In the genomic region with DNA sequence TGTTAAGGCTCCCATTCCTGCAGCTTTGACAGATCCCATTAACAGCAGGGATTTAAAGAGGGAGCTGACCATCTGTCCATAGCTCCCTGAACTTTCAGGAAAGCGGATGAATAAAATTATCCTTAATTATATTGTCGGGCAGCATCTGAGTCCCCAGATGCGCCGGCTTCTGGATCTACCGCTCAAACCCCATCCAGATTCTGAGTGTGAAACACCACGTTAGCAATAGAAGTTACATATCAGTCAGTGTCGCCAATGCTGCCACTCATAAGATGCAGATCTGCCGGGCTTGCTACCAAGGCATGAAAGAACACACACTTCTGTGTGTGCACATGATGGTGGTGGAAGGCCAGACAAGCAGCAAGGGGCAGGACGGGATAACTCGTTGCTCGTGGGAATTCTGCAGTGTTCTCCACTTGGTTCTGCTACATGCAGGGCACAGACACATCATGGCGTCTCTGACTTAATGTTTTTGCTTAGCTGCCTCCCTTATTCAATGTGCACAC, we compare ENCODE assay signal across 19 mouse cellular contexts. TPM values are rescaled to one million over a fixed set of nuclear protein-coding genes. Genes with fewer than 3 reads are reported as not detected.
DNase-seq lines count a peak whose midpoint lies in the region; ATAC-seq lines count a peak whose summit lies in the region.
"Had no signal": no experiment of that assay in that cellular context is flagged by ENCODE, and none has a peak within 500 bp of the region (broad histone marks: within the 10 kb centered on the region; RNA-seq: fewer than 3 reads in every experiment).

No protein-coding gene starts in this region.

- no peaks in the 10 kb centered on the region for H3K9me3 ChIP-seq in forebrain, embryonic 12.5 days
- H3K9me3 ChIP-seq in forebrain, embryonic 10.5 days: no peaks in the 10 kb centered on the region
- no peaks in the 10 kb centered on the region for H3K9me3 ChIP-seq in hindbrain, embryonic 16.5 days (ENCODE audit: control insufficient read depth, low read length)
- H3K9me3 ChIP-seq: limb, embryonic 12.5 days; stomach, embryonic 15.5 days had no signal

- ATAC-seq in forebrain, embryonic 12.5 days (ENCODE audit: low FRiP score): peak; percentile 55; the same call in 1 of the 2 replicates
- ATAC-seq in hindbrain, embryonic 16.5 days: no peak
- ATAC-seq: liver, postnatal 0 days had no signal

- no peaks in the 10 kb centered on the region for H3K36me3 ChIP-seq in forebrain, embryonic 12.5 days (replicated peaks)
- H3K36me3 ChIP-seq in forebrain, embryonic 10.5 days (replicated peaks): no peaks in the 10 kb centered on the region
- no peaks in the 10 kb centered on the region for H3K36me3 ChIP-seq in hindbrain, embryonic 16.5 days (ENCODE audit: control insufficient read depth, insufficient read depth, low read length)
- H3K36me3 ChIP-seq: limb, embryonic 12.5 days; stomach, embryonic 15.5 days had no signal

- no peak for DNase-seq in forebrain, embryonic 10.5 days (ENCODE audit: extremely low spot score, low spot score)
- peak; percentile 77 for DNase-seq in brain, adult 2 months (ENCODE audit: low read depth, low spot score)
- DNase-seq in cerebellum, postnatal 36 days: peak; percentile 18 to 54
- no peak for DNase-seq in ovary, postnatal 36 days (ENCODE audit: low spot score)
- DNase-seq in gastrocnemius, adult 18-20 months (ENCODE audit: low spot score): no peak
- DNase-seq in right cerebral cortex, postnatal 14 days: no peak
- DNase-seq: adrenal gland, postnatal 25 days; liver, postnatal 0 days; thymus, postnatal 25 days had no signal

- H3K27ac ChIP-seq in forebrain, embryonic 12.5 days: 0 out of 2 replicates have a peak overlapping the region, but pooled peaks have one; percentile 13
- H3K27ac ChIP-seq in forebrain, embryonic 10.5 days: no peak overlapping the region
- peak overlapping the region; percentile 32; the same call in 1 of the 2 replicates for H3K27ac ChIP-seq in hindbrain, embryonic 16.5 days (ENCODE audit: low read depth, low read length)
- H3K27ac ChIP-seq: limb, embryonic 12.5 days; stomach, embryonic 15.5 days had no signal

- no peak overlapping the region for H3K9ac ChIP-seq in forebrain, embryonic 12.5 days
- H3K9ac ChIP-seq in hindbrain, embryonic 16.5 days (ENCODE audit: low read depth, low read length): no peak overlapping the region
- H3K9ac ChIP-seq: limb, embryonic 12.5 days; liver, postnatal 0 days; stomach, embryonic 15.5 days had no signal

- 66% methylated on average over 12 of the region's 12 CpGs for WGBS in forebrain, embryonic 12.5 days
- WGBS in forebrain, embryonic 10.5 days: 92% methylated on average over 12 of the region's 12 CpGs
- 43% methylated on average over 12 of the region's 12 CpGs for WGBS in hindbrain, embryonic 16.5 days

- H3K4me1 ChIP-seq in forebrain, embryonic 12.5 days: peaks cover 23% of the 10 kb centered on the region
- peaks cover 22% of the 10 kb centered on the region for H3K4me1 ChIP-seq in forebrain, embryonic 10.5 days
- peaks cover 10% of the 10 kb centered on the region; the same call in 1 of the 2 replicates for H3K4me1 ChIP-seq in hindbrain, embryonic 16.5 days (ENCODE audit: control insufficient read depth, insufficient read depth, low read depth, low read length)
- H3K4me1 ChIP-seq: limb, embryonic 12.5 days had no signal

- no peak overlapping the region for H3K4me3 ChIP-seq in forebrain, embryonic 12.5 days (replicated peaks)
- H3K4me3 ChIP-seq in forebrain, embryonic 10.5 days: no peak overlapping the region
- no peak overlapping the region for H3K4me3 ChIP-seq in hindbrain, embryonic 16.5 days (ENCODE audit: low read length)
- H3K4me3 ChIP-seq: limb, embryonic 12.5 days; megakaryocyte, embryonic 14.5 days; stomach, embryonic 15.5 days had no signal

- H3K27me3 ChIP-seq in forebrain, embryonic 12.5 days: 0 out of 2 replicates have a peak, but pooled peaks cover 3% of the 10 kb centered on the region
- H3K27me3 ChIP-seq in forebrain, embryonic 10.5 days (ENCODE audit: poor library complexity, severe bottlenecking): no peaks in the 10 kb centered on the region; the same call in 1 of the 2 replicates
- H3K27me3 ChIP-seq in hindbrain, embryonic 16.5 days (replicated peaks; ENCODE audit: control insufficient read depth, insufficient read depth, low read length): no peaks in the 10 kb centered on the region
- H3K27me3 ChIP-seq: limb, embryonic 12.5 days; stomach, embryonic 15.5 days had no signal

- no peak overlapping the region for H3K4me2 ChIP-seq in forebrain, embryonic 12.5 days
- no peak overlapping the region for H3K4me2 ChIP-seq in hindbrain, embryonic 16.5 days (ENCODE audit: low read length)
- H3K4me2 ChIP-seq: heart, embryonic 11.5 days; limb, embryonic 12.5 days; stomach, embryonic 15.5 days had no signal

RNA-seq across cellular contexts. Expression of a gene that starts 6.2 kb away (rescaled TPM):
- polyA plus RNA-seq in forebrain, embryonic 12.5 days (2016; fragmentation: Nextera tagmentation; extraction: Ambion mirVana): not detected in 2 replicates
- polyA plus RNA-seq in forebrain, embryonic 10.5 days (2016; fragmentation: Nextera tagmentation; extraction: Ambion mirVana): not detected in 2 replicates
- polyA plus RNA-seq in hindbrain, embryonic 16.5 days (2015; fragmentation: Nextera tagmentation; extraction: Ambion mirVana): 0.24 TPM in 1 of 2 replicates, not detected in the other
- not detected for total RNA-seq in gastrocnemius, adult 18-20 months (2021)
- total RNA-seq: adrenal gland, postnatal 25 days; heart, postnatal 4 days; layer of hippocampus, postnatal 36 days had no signal
- polyA plus RNA-seq: cortical plate, adult 2 months; heart, embryonic 11.5 days; liver, postnatal 0 days; neural tube, embryonic 11.5 days had no signal

Comparison
In these comparisons a context has a peak if more than half of its experiments do, and no peak if none do; other contexts are left out.
1. DNase-seq: peak in brain, adult 2 months (single experiment) and cerebellum, postnatal 36 days (2 of 2); none in forebrain, embryonic 10.5 days (single experiment), ovary, postnatal 36 days (single experiment), gastrocnemius, adult 18-20 months (single experiment) and right cerebral cortex, postnatal 14 days (single experiment).